Mouse (Mus musculus): ENCODE measurements around the gene Mrps24.

DNA sequence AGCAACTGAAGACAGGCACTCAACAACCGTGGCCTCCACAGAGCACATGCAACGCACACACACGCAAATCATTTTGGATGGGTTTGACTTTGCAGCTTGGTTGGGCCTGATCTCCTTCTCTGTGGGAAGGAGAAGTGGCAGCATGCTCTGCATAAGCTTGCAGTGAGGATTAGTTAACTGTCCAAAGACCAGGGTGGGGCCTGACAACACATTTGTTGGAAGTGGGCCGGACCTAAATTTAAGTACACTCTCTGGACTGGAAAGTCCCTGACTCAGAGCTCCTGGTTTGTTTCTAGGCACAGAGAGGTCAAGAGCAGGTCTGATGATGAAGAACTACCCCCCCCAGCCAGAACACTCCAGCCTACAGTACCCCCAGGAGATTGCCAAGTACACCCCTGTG, 18.8 kb upstream of the Mrps24 start:
- no peak for TF ChIP-seq USF1 (IDR thresholded peaks at IDR 0.05; ENCODE audit: low read depth, low read length)
- no peak for TF ChIP-seq HCFC1 (IDR thresholded peaks at IDR 0.05; ENCODE audit: low read depth, low read length)
- no peak for TF ChIP-seq MXI1 (IDR thresholded peaks at IDR 0.05; ENCODE audit: low read depth, low read length)
- no peak for TF ChIP-seq CTCF (conservative IDR thresholded peaks at IDR 0.05 in 1 of 2, IDR thresholded peaks at IDR 0.05 in 1 of 2; ENCODE audit: low read depth in 2 of 2, low read length in 2 of 2)
- TF ChIP-seq GABPA (IDR thresholded peaks at IDR 0.05; ENCODE audit: insufficient replicate concordance, low read depth, low read length), result no peak
- TF ChIP-seq POLR2AphosphoS2 (IDR thresholded peaks at IDR 0.05; ENCODE audit: low read depth, low read length), result no peak
- TF ChIP-seq RAD21 (IDR thresholded peaks at IDR 0.05; ENCODE audit: low read depth, low read length), result no peak
- TF ChIP-seq POLR2A (IDR thresholded peaks at IDR 0.05; ENCODE audit: low read depth, low read length), result no peak
- TF ChIP-seq IRF4 (IDR thresholded peaks at IDR 0.05; ENCODE audit: low read depth, low read length), result no peak

All from CH12.LX (cell line).